Mouse (Mus musculus) inflammation-experienced regulatory T-cells, adult 6 months (primary cell): ENCODE data around the gene Zcchc7. TPM values are rescaled to one million over a fixed set of nuclear protein-coding genes. Genes with fewer than 3 reads are reported as not detected.
"Not testable (repeated sequence)": the region's sequence is repeated elsewhere in the genome, so short reads cannot be mapped to it uniquely, and the experiment has no call there.

ENCODE experiments used
- ATAC-seq: one replicate; pipeline ENCODE4 v1.8.0; 2017
- polyA plus RNA-seq, 3 experiments: library from polyadenylated mRNA; unstranded; fragments of 100-300 nt; shearing (Covaris generic); gene quantifications; one replicate each; pipeline ENCODE4 v1.2.1; 2017

Zcchc7 gene
- polyA plus RNA-seq, 3 experiments from 2014 or later = 89.1 to 156 (median 151) TPM

- no peak for ATAC-seq
These were observed 161.7 kb downstream of the Zcchc7 start for GRCm38 (mm10) chr4:44917312-44917848.

GRCm38 (mm10) chr4:44917907-44918306 is 162.2 kb downstream of the Zcchc7 start:
- ATAC-seq = no peak

GRCm38 (mm10) chr4:44920831-44921230 is 165.2 kb downstream of the Zcchc7 start:
- ATAC-seq = no peak

- ATAC-seq = no peak
These were observed 166.9 kb downstream of the Zcchc7 start for GRCm38 (mm10) chr4:44922466-44923128.

GRCm38 (mm10) chr4:44923129-44923481 is 167.4 kb downstream of the Zcchc7 start:
- no peak for ATAC-seq

GRCm38 (mm10) chr4:44927934-44928333 is 172.3 kb downstream of the Zcchc7 start:
- no peak for ATAC-seq

GRCm38 (mm10) chr4:44928790-44929189 is 173.1 kb downstream of the Zcchc7 start:
- ATAC-seq = no peak

GRCm38 (mm10) chr4:44930406-44930805 is 174.7 kb downstream of the Zcchc7 start:
- no peak for ATAC-seq

GRCm38 (mm10) chr4:44931732-44932131 is 176.1 kb downstream of the Zcchc7 start:
- ATAC-seq = no peak

- no peak for ATAC-seq
These were observed 183.0 kb downstream of the Zcchc7 start for GRCm38 (mm10) chr4:44938359-44939340.

- ATAC-seq = no peak
These were observed 184.0 kb downstream of the Zcchc7 start for GRCm38 (mm10) chr4:44939576-44940249.

GRCm38 (mm10) chr4:44940286-44940685 is 184.6 kb downstream of the Zcchc7 start:
- no peak for ATAC-seq

GRCm38 (mm10) chr4:44942237-44942636 is 186.6 kb downstream of the Zcchc7 start:
- ATAC-seq = no peak

- ATAC-seq = no peak
These were observed 187.8 kb downstream of the Zcchc7 start for GRCm38 (mm10) chr4:44943480-44943879.

GRCm38 (mm10) chr4:44944426-44945075 is 188.9 kb downstream of the Zcchc7 start:
- no peak for ATAC-seq

- not testable (repeated sequence) for ATAC-seq
These were observed 190.4 kb downstream of the Zcchc7 start for GRCm38 (mm10) chr4:44946126-44946525.

GRCm38 (mm10) chr4:44947464-44947863 is 191.8 kb downstream of the Zcchc7 start:
- ATAC-seq = no peak

GRCm38 (mm10) chr4:44948314-44948713 is 192.6 kb downstream of the Zcchc7 start:
- no peak for ATAC-seq

GRCm38 (mm10) chr4:44953041-44953440 is 197.4 kb downstream of the Zcchc7 start:
- no peak for ATAC-seq

GRCm38 (mm10) chr4:44958776-44959175 is 203.1 kb downstream of the Zcchc7 start:
- ATAC-seq = no peak

GRCm38 (mm10) chr4:44959220-44959619 is 203.5 kb downstream of the Zcchc7 start:
- no peak for ATAC-seq

- ATAC-seq = no peak
These were observed 207.5 kb downstream of the Zcchc7 start for GRCm38 (mm10) chr4:44963156-44963555.
